In the genomic region with DNA sequence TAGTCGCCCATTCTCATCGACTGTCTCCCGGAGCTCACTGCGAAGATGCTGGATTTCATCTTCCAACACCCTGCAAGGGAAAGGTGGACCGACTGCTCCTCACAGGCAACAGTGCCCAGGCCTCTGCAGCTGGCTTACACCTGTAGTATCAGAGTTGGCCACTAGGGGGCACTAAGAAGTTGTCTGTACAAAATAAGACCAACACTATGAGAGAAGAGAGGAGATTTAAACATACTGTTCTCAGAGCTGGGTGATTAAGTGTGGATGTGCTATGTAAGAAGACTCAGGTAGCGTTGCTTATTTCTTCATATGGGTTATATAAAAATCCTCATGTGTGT, we compare ENCODE assay signal across 8 mouse cellular contexts. TPM values are rescaled to one million over a fixed set of nuclear protein-coding genes. Genes with fewer than 3 reads are reported as not detected.
DNase-seq lines count a peak whose midpoint lies in the region; ATAC-seq and TF ChIP-seq lines count a peak whose summit lies in the region.

No protein-coding gene starts in this region.

- no peaks in the 10 kb centered on the region for H3K4me1 ChIP-seq in liver, embryonic 13.5 days (replicated peaks)
- no peaks in the 10 kb centered on the region for H3K4me1 ChIP-seq in neural tube, embryonic 14.5 days (ENCODE audit: control insufficient read depth, insufficient read depth, low read length)

- peak; percentile 92 for DNase-seq in 3T3-L1 (ENCODE audit: low read depth, low spot score)
- no peak for DNase-seq in Patski (ENCODE audit: low read depth, low spot score)
- peak; percentile 80 to 91 for DNase-seq in cerebellum, postnatal 25 days
- DNase-seq in gastrocnemius, postnatal 14 days: peak; percentile 79
- DNase-seq in kidney, postnatal 10 days: peak; percentile 88
- peak; percentile 46 for DNase-seq in liver, embryonic 13.5 days
- peak; percentile 73 for DNase-seq in testis, postnatal 14 days (ENCODE audit: low spot score)

- intact Hi-C loops in gastrocnemius, postnatal 14 days (cut with DNase I; ENCODE audit: low total_unique reads): loop anchor here (5.0 kb wide), 1 partner anchor 46 kb away; no protein-coding TSS in a partner anchor

- no peaks in the 10 kb centered on the region for H3K27me3 ChIP-seq in Patski
- no peaks in the 10 kb centered on the region for H3K27me3 ChIP-seq in liver, embryonic 13.5 days
- no peaks in the 10 kb centered on the region for H3K27me3 ChIP-seq in neural tube, embryonic 14.5 days (ENCODE audit: control insufficient read depth, insufficient read depth, low read length)

- CTCF ChIA-PET in Patski (lab: Charles Lee): interaction anchor here (0.7 to 2.0 kb wide), 9 partner anchors 9 to 131 kb away, joined by 3 to 9 read pairs (median 4); no protein-coding TSS in a partner anchor

- no peaks in the 10 kb centered on the region for H3K9me3 ChIP-seq in liver, embryonic 13.5 days (replicated peaks)
- no peaks in the 10 kb centered on the region for H3K9me3 ChIP-seq in neural tube, embryonic 14.5 days (ENCODE audit: control insufficient read depth, low read length)

- TF ChIP-seq CTCF in Patski (IDR thresholded peaks at IDR 0.05): peak; percentile 85

- WGBS in liver, embryonic 13.5 days (ENCODE audit: insufficient replicate concordance): 19% methylated on average over 6 of the region's 6 CpGs
- 34% methylated on average over 6 of the region's 6 CpGs for WGBS in neural tube, embryonic 14.5 days

- no peak overlapping the region for H3K9ac ChIP-seq in liver, embryonic 13.5 days
- no peak overlapping the region for H3K9ac ChIP-seq in neural tube, embryonic 14.5 days (replicated peaks; ENCODE audit: low read depth, low read length)

- ATAC-seq in Patski: peak; percentile 40
- ATAC-seq in liver, embryonic 13.5 days (ENCODE audit: low read depth): no peak
- peak; percentile 59; the same call in 1 of the 2 replicates for ATAC-seq in neural tube, embryonic 14.5 days (ENCODE audit: low read depth)

- H3K27ac ChIP-seq in liver, embryonic 13.5 days: no peak overlapping the region
- H3K27ac ChIP-seq in neural tube, embryonic 14.5 days (ENCODE audit: low read depth, low read length): no peak overlapping the region

- no peaks in the 10 kb centered on the region for H3K36me3 ChIP-seq in liver, embryonic 13.5 days
- no peaks in the 10 kb centered on the region for H3K36me3 ChIP-seq in neural tube, embryonic 14.5 days (ENCODE audit: control insufficient read depth, insufficient read depth, low read length)

- no peak overlapping the region for H3K4me2 ChIP-seq in liver, embryonic 13.5 days
- H3K4me2 ChIP-seq in neural tube, embryonic 14.5 days (ENCODE audit: low read depth, low read length): no peak overlapping the region

- POLR2A ChIA-PET in Patski (lab: Charles Lee): no interaction called here

- in situ Hi-C loops in Patski (cut with MboI; ENCODE audit: low pct_unique_long_range_greater_than_20kb): no loop called here

- no peak overlapping the region for H3K4me3 ChIP-seq in liver, embryonic 13.5 days (replicated peaks)
- no peak overlapping the region for H3K4me3 ChIP-seq in neural tube, embryonic 14.5 days (ENCODE audit: low read depth, low read length)

RNA-seq across cellular contexts. Expression of a gene that starts 8.3 kb away (rescaled TPM):
- 0.03 TPM for polyA plus RNA-seq in Patski (2021)
- under 1 TPM; 0.22 to 0.35 TPM for total RNA-seq in gastrocnemius, postnatal 14 days (2021)
- not detected in 2 replicates for polyA plus RNA-seq in liver, embryonic 13.5 days (2015; fragmentation: Nextera tagmentation; extraction: Ambion mirVana)
- 1.9 and 2.7 TPM in 2 replicates for polyA plus RNA-seq in neural tube, embryonic 14.5 days (2014; fragmentation: Nextera tagmentation; extraction: Ambion mirVana)

RNA-seq across cellular contexts. Expression of a gene that starts 27.2 kb away (rescaled TPM):
- 108 TPM for polyA plus RNA-seq in Patski (2021)
- 100 to 1,000 TPM in 1 of 2 experiments, 10 to 100 TPM in 1; 97.2 to 109 TPM for total RNA-seq in gastrocnemius, postnatal 14 days (2021)
- polyA plus RNA-seq in liver, embryonic 13.5 days (2015; fragmentation: Nextera tagmentation; extraction: Ambion mirVana): 105 and 113 TPM in 2 replicates
- 135 and 159 TPM in 2 replicates for polyA plus RNA-seq in neural tube, embryonic 14.5 days (2014; fragmentation: Nextera tagmentation; extraction: Ambion mirVana)

RNA-seq across cellular contexts. Expression of a gene that starts 38.6 kb away (rescaled TPM):
- not detected for polyA plus RNA-seq in Patski (2021)
- total RNA-seq in gastrocnemius, postnatal 14 days (2021): 100 to 1,000 TPM; 276 to 284 TPM
- 0.12 and 0.15 TPM in 2 replicates for polyA plus RNA-seq in liver, embryonic 13.5 days (2015; fragmentation: Nextera tagmentation; extraction: Ambion mirVana)
- 0.26 and 0.40 TPM in 2 replicates for polyA plus RNA-seq in neural tube, embryonic 14.5 days (2014; fragmentation: Nextera tagmentation; extraction: Ambion mirVana)

RNA-seq across cellular contexts. Expression of a gene that starts 53.5 kb away (rescaled TPM):
- not detected for polyA plus RNA-seq in Patski (2021)
- 100 to 1,000 TPM; 116 to 158 TPM for total RNA-seq in gastrocnemius, postnatal 14 days (2021)
- polyA plus RNA-seq in liver, embryonic 13.5 days (2015; fragmentation: Nextera tagmentation; extraction: Ambion mirVana): 0.27 and 0.45 TPM in 2 replicates
- polyA plus RNA-seq in neural tube, embryonic 14.5 days (2014; fragmentation: Nextera tagmentation; extraction: Ambion mirVana): 1.7 and 2.4 TPM in 2 replicates
